Mouse (Mus musculus): ENCODE results near the gene Kbtbd4.
A peak's percentile ranks its signal among the peaks of the same experiment; 100 is the strongest.
"Not testable (repeated sequence)": the region's sequence is repeated elsewhere in the genome, so short reads cannot be mapped to it uniquely, and the experiment has no call there.

Kbtbd4 gene

DNA sequence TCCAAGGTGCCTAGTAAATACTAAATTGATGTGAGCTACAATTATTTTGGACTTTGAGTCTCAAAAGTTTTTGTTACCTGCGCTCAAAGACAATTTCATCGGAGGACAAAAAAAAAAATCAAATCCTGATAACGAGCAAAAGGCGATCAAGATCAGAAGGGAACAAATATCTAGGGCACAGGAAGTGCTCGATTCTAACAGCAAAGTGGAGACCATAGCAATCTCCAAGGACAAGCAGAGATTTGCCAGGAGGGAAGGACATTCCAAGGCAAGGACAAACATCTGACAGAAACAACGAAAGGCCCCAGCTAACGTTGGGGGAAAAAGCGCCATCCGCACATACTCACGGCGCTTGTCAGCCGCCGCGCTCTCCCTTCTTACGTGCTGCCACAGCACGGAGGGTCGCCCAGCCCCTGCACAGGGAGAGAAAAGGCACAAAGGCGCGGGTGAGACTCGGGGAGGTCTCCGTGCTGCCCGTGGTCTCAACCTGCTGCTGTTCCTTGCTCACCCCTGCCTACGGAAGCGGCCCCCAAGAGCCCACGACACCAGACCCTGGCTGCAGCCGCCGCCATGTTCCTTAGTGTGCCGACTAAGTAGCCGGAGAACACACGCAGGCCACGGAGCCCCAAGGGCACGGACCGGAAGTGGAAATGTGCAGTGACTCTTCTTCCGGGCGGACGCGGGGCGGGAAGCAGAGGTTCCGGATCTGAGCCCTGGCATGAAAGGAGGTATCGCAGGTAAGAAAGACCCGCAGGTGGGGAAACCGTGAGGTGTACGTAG is at the start of gene Kbtbd4, which contains the start of gene Ndufs3:
Gene Kbtbd4 (plus strand): TSS at position 665 of the 780 bp plus-strand sequence.
Gene Ndufs3 (minus strand): TSS at position 752 of the 780 bp plus-strand sequence.
- DNase-seq (ENCODE audit: low spot score) = peak; percentile 82

DNA sequence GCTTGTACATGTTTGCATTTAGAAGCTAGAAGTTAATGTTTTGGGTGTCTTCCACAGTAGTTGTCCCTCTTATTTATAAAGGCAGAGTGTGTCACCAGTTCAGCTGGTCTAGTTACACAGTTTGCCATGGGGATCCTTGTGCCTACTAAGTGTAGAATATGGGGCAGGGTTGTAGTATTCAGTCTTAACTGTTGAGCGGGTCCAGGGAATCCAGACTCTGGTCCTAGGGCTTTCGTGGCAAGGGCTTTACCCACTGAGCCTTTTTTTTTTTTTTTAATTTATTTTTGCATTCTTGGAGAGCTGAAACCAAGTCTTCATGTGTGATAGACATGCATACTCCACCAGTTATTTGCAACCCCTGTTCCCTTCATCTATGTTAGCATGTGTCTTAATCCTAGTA is 43.1 kb upstream of the Kbtbd4 start:
- DNase-seq (ENCODE audit: low spot score) = no peak

GRCm38 (mm10) chr2:90864184-90864583 is 40.4 kb upstream of the Kbtbd4 start:
- DNase-seq (ENCODE audit: low spot score) = no peak

GRCm38 (mm10) chr2:90866524-90866923 is 38.0 kb upstream of the Kbtbd4 start:
- peak; percentile 62 for DNase-seq (ENCODE audit: low spot score)

DNA sequence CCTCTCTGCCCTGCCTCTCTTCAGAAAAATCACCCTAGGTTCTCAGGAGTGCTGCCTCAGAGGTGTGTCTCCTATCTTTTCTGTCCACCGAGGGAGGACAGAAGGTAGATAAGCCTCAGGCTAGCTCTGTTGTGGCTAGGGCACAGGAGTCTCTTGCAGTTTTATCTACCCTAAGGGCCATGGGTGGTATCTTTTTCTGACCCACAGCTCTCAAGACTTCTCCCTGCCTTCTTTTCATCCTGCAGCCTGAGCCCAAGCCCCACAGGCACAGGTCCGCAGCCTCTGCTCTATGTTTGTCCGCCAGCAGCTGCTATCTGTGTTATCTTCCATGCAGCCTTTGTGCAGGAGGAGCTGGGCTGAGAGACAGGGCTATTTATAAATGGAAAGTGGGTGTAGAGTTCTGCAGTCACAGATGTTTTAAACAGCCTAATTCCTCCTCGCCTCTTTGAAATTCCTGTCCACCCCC is 34.4 kb upstream of the Kbtbd4 start:
- peak; percentile 21 for DNase-seq (ENCODE audit: low spot score)

DNA sequence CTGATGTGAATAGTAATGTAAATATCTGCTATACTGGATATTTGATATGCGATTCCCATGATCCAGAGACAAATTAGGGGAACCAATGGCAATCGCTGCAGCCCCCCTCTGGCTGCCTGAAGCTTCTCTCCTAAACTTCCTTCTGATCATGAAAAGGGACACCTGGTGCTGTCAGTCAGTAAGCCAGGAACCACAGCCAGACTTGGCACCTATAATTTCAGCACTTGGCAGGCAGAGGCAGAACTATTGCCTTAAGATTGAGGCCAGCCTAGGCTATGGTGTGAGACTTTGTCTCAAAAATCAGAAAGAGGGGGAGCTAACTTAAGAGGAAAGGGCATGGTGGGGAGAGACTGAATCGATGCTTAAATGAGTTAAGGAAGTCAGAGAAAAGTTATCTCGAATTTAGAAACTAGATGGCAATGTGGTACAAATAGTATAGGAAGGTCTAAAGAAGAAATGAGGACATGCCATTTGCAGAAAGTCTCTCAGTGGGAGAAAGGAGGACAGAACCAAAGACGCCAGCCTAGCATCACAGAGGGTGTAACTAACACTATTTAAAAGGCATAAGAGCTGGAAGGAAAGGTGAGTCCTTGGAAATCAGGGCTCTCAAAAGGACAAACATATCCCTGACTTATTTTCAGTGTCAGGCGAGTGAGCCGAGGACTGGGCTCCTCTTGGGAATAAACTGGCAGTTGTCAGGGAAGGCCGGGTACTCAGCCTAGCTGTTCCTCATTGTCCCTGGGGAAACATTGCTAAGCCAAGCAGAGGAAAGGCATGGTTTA is 33.2 kb upstream of the Kbtbd4 start:
- DNase-seq (ENCODE audit: low spot score) = no peak

GRCm38 (mm10) chr2:90874025-90874424 is 30.5 kb upstream of the Kbtbd4 start:
- no peak for DNase-seq (ENCODE audit: low spot score)

DNA sequence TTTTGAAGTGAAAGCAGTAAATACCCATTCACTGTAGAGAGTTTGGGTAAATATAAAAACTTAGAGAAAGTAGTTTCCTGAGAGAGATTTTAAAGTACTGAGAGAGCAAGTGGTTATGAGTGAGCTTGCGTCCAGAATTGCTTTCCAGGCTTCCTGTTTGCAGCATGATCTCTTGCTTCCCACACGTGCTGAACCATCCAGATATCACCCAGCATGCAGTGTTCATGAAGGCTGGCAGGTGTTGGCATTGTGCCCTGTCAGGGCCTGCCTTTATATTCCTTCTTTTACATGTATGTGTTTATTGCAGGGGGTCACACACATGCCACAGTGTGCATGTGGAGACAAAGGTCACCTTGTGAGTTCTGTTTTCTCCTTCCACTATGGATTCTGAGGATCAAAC is 29.3 kb upstream of the Kbtbd4 start:
- no peak for DNase-seq (ENCODE audit: low spot score)

DNA sequence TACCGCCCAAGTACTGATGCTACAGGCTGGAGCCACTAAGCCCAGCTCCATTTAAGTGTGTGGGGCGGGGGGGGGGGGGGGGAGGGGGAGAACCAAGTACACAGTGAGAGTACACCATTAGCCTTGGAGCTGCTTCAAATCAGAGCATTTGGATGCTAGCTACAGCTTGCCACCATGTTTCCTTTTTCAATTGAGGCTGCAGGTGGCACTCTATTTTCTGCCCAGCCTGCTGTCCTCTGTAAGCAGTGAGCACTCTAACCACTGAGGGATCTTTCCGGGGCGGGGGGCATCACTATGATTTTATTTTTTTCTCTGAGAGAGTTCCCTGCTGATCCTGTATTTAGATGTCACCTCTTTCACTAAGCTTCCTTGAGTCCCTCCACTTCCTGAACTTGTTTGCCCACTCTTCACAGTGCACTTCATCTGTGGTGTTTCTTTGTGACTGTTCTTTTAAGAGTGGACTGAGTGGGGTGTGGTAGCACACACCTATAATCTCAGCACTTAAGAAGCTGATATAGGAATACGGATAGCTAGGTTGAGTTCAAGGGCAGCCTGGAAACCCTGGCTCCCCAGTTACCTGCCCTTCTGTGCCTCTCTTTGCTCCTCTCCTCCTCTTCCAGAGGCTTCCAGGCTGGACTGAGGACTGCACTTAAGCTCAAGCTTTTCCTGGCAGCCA is 26.8 kb upstream of the Kbtbd4 start:
- DNase-seq (ENCODE audit: low spot score) = no peak

DNA sequence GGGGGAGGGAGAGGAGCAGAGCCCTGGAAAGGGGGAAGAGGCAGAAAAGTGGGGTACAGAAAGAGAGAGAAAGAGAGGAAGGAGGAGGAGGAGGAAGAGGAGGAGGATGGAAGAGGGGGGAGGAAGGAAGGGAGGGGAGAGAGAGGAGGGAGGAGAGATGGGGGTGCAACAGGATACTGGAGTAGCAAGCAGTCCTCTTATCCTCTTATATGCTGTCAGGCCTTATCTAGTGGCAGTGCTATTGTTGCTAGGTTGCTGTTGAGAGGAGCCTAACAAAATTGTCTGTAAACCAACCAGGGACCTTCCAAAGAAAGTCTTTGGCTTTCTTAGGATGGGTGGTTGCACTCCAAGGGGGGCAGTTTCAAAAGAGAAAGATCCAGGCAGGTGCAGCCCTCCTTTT is 25.1 kb upstream of the Kbtbd4 start:
- no peak for DNase-seq (ENCODE audit: low spot score)

DNA sequence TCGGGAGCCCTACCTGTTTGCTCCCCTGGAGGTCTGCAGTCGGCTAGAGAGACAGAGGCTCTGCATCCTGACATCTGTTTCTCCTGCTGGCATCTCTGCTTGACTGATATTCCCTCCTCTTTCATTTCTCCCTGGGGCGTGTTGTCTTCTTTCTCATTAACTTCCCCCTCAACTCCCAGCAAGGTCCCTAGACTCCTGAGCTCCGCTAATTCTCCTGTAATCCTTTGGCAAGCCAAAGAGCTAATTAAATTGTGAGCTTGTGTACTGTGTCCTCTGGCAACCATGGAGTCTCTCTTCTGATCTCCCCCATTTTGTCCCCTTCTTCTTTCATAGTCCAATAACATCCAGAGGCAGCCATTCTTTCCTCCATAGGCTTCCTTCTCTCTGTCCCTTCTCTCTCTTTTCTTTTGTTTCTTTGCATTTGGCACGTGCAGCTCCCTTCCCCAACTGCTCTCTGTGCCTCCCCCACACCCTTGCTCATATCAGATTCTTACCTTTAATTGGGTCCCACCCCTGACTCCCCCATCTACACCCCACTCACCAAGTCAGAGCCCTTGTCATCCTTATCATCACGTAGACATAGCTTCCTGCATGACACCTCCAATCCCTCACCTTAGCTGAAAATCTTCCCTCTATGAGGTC is 24.3 kb upstream of the Kbtbd4 start:
- DNase-seq (ENCODE audit: low spot score) = no peak

DNA sequence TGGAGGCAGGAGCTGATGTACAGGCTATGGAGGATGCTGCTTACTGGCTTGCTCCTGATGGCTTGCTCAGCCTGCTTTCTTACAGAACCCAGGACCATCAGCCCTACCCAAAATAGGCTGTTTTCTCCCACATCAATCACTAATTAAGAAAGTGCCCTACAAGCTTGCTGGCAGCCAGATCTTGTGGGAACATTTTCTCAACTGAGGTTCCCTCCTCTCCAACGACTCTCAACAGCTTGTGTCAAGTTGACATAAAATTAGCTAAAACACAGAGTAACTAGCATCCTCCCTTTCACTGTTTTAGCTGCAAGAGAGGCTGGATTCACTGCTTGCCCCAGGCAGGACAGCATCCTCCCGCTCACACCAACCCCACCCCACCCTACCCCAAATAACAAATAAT is 22.7 kb upstream of the Kbtbd4 start:
- DNase-seq (ENCODE audit: low spot score) = no peak

DNA sequence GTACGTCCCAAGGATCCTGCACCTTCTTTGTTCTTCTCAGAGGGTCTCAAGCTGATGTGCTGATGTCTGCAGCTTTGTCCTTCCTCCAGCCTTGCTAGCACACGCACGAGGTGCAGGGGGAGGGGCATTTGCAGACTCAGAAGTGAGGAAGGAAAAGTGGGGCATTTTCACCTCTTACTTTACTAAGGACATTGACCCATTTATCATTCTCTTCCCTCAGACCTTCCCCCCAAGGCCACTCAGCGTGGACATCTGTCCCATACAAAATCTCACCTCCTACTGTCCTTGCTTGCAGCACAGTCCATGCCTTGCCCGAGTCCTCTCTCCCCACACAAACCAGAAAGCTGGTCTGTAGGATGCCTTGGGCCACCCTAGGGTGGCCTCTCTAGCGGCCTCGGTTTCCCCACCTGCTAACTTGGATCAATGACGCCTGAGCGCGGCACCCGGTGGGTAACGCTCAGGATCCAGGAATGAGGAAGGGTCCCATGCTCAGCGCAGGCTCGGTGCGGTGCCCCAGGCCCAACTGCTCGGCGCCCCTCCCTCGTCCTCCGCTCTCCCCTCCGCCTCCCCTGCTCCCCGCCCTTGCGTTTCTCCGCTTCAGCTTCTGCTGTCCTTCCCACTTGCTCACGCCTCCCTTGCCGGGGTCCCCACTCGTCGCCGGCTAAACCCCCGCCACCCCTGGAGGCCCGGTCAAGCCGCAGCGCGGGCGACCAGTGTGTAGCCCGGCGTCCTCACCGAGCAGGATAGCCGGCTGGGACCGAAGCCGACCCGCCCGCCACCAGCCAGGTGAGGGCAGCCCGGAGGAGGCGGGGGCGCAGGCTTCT is 19.1 kb upstream of the Kbtbd4 start, which contains the start of gene C1qtnf4:
Gene C1qtnf4 (plus strand): TSS at position 643 of the 824 bp plus-strand sequence.
- no peak for DNase-seq (ENCODE audit: low spot score)

GRCm38 (mm10) chr2:90886436-90886835 is 18.1 kb upstream of the Kbtbd4 start:
- no peak for DNase-seq (ENCODE audit: low spot score)

DNA sequence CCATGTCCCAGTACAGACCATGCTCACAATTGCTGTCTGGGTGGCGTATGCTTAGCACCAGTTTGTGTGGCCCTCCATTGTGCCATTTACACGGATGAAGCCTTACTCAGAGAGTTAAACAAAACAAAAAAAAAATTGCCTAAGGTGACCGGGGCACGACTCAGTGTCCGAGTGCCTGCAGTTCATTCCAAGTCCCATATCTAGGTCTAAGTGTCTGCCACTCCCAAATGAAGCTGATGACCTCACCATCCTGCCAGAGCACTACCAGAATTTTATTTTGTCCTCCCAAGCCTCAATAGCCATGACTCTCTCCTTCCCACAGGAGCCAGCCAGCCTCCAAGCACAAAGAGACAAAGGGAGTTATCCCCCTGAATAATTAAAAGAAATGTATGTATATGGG is 16.9 kb upstream of the Kbtbd4 start:
- DNase-seq (ENCODE audit: low spot score) = no peak

GRCm38 (mm10) chr2:90889550-90890548 is 14.7 kb upstream of the Kbtbd4 start:
- DNase-seq (ENCODE audit: low spot score) = peak; percentile 44

DNA sequence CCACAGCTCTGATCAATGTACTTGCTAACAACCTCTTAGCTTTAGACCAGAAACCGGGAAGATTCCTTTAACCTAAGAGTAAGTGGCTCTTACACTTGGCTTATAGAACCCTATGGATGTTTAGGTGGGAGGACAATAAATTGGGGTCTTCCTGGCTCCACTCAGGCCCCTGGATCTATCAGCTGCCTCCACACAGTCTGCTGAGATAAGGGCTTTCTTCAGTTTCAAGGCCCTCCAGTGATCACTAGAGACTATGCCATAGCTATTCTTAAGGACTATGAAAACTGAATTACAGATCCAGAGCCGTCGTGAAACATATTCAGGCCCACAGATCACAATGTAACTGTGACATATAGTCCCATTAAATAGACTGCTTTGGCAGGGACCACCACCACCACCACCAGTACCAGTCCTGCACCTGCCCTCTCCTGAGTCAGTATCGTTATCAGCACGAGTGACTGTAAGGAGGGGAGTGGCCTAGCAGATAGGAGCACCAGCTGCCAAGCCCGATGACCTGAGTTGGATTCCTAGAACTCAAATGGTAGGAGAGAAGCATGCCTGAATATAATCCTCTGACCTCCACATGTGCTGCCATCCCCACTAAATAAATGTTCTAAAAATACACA is 10.8 kb upstream of the Kbtbd4 start:
- DNase-seq (ENCODE audit: low spot score) = peak; percentile 27

DNA sequence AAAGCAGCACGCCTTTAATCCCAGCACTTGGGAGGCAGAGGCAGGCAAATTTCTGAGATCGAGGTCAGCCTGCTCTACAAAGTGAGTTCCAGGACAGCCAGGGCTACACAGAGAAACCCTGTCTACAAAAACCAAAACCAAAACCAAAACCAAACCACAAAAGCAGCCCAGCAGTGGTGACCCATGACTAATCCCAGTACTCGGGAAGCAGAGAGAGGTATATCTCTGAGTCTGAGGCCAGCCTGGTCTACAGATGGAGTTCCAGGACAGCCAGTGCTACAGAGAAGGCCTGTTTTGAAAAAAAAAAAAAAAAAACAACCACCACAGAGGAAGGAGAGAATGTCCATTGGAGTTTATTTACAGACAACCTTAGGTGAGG is 10.3 kb upstream of the Kbtbd4 start:
- DNase-seq (ENCODE audit: low spot score) = not testable (repeated sequence)

DNA sequence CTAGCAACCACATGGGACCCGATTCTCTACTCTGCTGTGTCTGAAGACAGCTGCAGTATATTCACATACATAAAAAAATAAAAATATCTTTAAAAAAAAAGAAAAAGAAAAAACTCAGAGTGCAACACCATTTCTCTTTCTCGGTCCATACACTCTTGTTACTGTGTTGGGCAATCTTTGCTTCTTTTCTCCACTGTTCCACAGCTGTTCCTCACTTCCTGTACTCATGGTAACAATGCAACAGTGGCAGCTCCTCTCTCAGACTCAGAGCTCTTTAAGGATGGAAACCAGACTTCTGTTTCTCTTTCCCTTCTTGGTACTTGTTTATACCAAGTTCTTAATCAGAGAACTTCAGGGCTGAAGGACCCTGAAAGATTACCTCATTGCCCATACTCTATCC is 1.1 kb upstream of the Kbtbd4 start:
- no peak for DNase-seq (ENCODE audit: low spot score)
